Mouse (Mus musculus): ENCODE results near the gene Gdap1l1. TPM values are rescaled to one million over a fixed set of nuclear protein-coding genes. Genes with fewer than 3 reads are reported as not detected.

The Gdap1l1 gene
- total and polyA plus RNA-seq, 3 experiments: 0.16 TPM; not detected in 2

GRCm38 (mm10) chr2:163471710-163472465, 33.6 kb downstream of the Gdap1l1 start:
- ATAC-seq (ENCODE audit: extremely low read depth, insufficient number of reproducible peaks, low FRiP score, poor library complexity, severe bottlenecking) (peak; percentile 62), DNase-seq (ENCODE audit: low spot score) (peak; percentile 79)
- H3K36me3 ChIP-seq (replicated peaks): peaks cover 36% of the 10 kb centered on the region
- peaks cover 8% of the 10 kb centered on the region for H3K4me1 ChIP-seq (ENCODE audit: insufficient read depth, low read depth, low read length)
- no peaks in the 10 kb centered on the region for H3K9me3 ChIP-seq (replicated peaks)
- H3K4me3 ChIP-seq (ENCODE audit: low read depth, low read length): peak overlapping the region; percentile 81
- no peaks in the 10 kb centered on the region for H3K27me3 ChIP-seq (ENCODE audit: insufficient read depth, low read length)
- no peak for TF ChIP-seq CTCF (IDR thresholded peaks at IDR 0.05; ENCODE audit: low read depth, low read length)
- TF ChIP-seq GATA1 (IDR thresholded peaks at IDR 0.05; ENCODE audit: borderline replicate concordance, low read length): no peak
- TF ChIP-seq POLR2AphosphoS5 (IDR thresholded peaks at IDR 0.05; ENCODE audit: insufficient replicate concordance, low read depth, low read length): no peak
- no peak for TF ChIP-seq GATA2 (IDR thresholded peaks at IDR 0.05; ENCODE audit: borderline replicate concordance, low read depth, low read length)
- no peak for TF ChIP-seq TAL1 (conservative IDR thresholded peaks at IDR 0.05; ENCODE audit: low read depth, low read length)

GRCm38 (mm10) chr2:163472466-163472851, 34.2 kb downstream of the Gdap1l1 start, which contains the start of gene Fitm2:
Gene Fitm2, minus strand, starts transcription at chr2:163472629.
- Histone ChIP-seq H3K4me1 (ENCODE audit: insufficient read depth, low read depth, low read length) (peaks cover 8% of the 10 kb centered on the region), H3K27me3 (ENCODE audit: insufficient read depth, low read length) (no peaks in the 10 kb centered on the region), H3K4me3 (ENCODE audit: low read depth, low read length) (peak within 1 kb of the TSS; percentile 81), H3K9me3 (replicated peaks) (no peaks in the 10 kb centered on the region), H3K36me3 (replicated peaks) (peaks cover 31% of the 10 kb centered on the region)
- TF ChIP-seq CTCF (IDR thresholded peaks at IDR 0.05; ENCODE audit: low read depth, low read length): peak; percentile 83
- TF ChIP-seq GATA2 (IDR thresholded peaks at IDR 0.05; ENCODE audit: borderline replicate concordance, low read depth, low read length): no peak
- no peak for TF ChIP-seq TAL1 (conservative IDR thresholded peaks at IDR 0.05; ENCODE audit: low read depth, low read length)
- TF ChIP-seq POLR2AphosphoS5 (IDR thresholded peaks at IDR 0.05; ENCODE audit: insufficient replicate concordance, low read depth, low read length): no peak
- TF ChIP-seq GATA1 (IDR thresholded peaks at IDR 0.05; ENCODE audit: borderline replicate concordance, low read length): no peak
- peak; percentile 97 for DNase-seq (ENCODE audit: low spot score)
- ATAC-seq (ENCODE audit: extremely low read depth, insufficient number of reproducible peaks, low FRiP score, poor library complexity, severe bottlenecking): peak; percentile 90

DNA sequence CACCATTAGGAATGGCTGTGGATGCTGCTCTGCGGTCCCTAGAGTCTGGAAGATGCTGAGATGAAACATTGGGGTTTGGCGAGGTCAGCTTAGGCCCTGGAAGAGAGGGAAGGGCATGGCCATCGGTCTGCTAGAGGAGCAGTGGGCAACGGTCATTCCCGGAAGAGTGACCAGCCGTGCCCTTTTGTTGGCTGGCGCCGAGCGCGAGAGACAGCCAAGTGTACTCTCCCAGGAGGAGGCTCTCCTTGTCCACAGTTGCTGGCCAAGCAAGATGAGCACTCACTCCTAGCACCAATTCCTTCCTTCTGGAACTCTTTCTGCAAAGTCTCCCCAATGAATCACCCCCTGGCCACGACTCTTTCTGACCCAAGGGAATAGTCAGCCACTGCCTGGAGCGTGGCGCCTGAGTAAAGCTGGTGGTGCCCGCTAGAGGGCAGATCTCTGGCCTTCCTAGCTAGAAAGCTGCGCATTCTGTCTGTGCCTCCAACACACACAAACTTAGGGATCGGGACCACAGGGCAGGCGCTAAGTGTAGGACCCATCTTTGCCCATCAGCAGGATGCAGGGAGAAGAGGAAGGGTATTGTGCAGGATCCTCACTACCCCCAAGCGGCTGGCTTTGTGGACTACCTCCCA, 42.0 kb downstream of the Gdap1l1 start:
- H3K9me3 ChIP-seq (replicated peaks): no peaks in the 10 kb centered on the region
- DNase-seq (ENCODE audit: low spot score) (no peak), ATAC-seq (ENCODE audit: extremely low read depth, insufficient number of reproducible peaks, low FRiP score, poor library complexity, severe bottlenecking) (no peak)
- H3K36me3 ChIP-seq (replicated peaks): no peaks in the 10 kb centered on the region
- TF ChIP-seq POLR2AphosphoS5 (IDR thresholded peaks at IDR 0.05; ENCODE audit: insufficient replicate concordance, low read depth, low read length) (no peak), CTCF (IDR thresholded peaks at IDR 0.05; ENCODE audit: low read depth, low read length) (no peak), GATA1 (IDR thresholded peaks at IDR 0.05; ENCODE audit: borderline replicate concordance, low read length) (no peak), TAL1 (conservative IDR thresholded peaks at IDR 0.05; ENCODE audit: low read depth, low read length) (no peak), GATA2 (IDR thresholded peaks at IDR 0.05; ENCODE audit: borderline replicate concordance, low read depth, low read length) (no peak)
- H3K27me3 ChIP-seq (ENCODE audit: insufficient read depth, low read length): peaks cover 17% of the 10 kb centered on the region
- no peak overlapping the region for H3K4me3 ChIP-seq (ENCODE audit: low read depth, low read length)
- H3K4me1 ChIP-seq (ENCODE audit: insufficient read depth, low read depth, low read length): no peaks in the 10 kb centered on the region

GRCm38 (mm10) chr2:163481539-163482029, 43.3 kb downstream of the Gdap1l1 start:
- no peaks in the 10 kb centered on the region for H3K4me1 ChIP-seq (ENCODE audit: insufficient read depth, low read depth, low read length)
- no peaks in the 10 kb centered on the region for H3K36me3 ChIP-seq (replicated peaks)
- ATAC-seq (ENCODE audit: extremely low read depth, insufficient number of reproducible peaks, low FRiP score, poor library complexity, severe bottlenecking): no peak
- H3K4me3 ChIP-seq (ENCODE audit: low read depth, low read length): no peak overlapping the region
- peaks cover 22% of the 10 kb centered on the region for H3K27me3 ChIP-seq (ENCODE audit: insufficient read depth, low read length)
- TF ChIP-seq CTCF (IDR thresholded peaks at IDR 0.05; ENCODE audit: low read depth, low read length) (no peak), GATA2 (IDR thresholded peaks at IDR 0.05; ENCODE audit: borderline replicate concordance, low read depth, low read length) (no peak), POLR2AphosphoS5 (IDR thresholded peaks at IDR 0.05; ENCODE audit: insufficient replicate concordance, low read depth, low read length) (no peak), GATA1 (IDR thresholded peaks at IDR 0.05; ENCODE audit: borderline replicate concordance, low read length) (no peak), TAL1 (conservative IDR thresholded peaks at IDR 0.05; ENCODE audit: low read depth, low read length) (no peak)
- no peak for DNase-seq (ENCODE audit: low spot score)
- no peaks in the 10 kb centered on the region for H3K9me3 ChIP-seq (replicated peaks)

DNA sequence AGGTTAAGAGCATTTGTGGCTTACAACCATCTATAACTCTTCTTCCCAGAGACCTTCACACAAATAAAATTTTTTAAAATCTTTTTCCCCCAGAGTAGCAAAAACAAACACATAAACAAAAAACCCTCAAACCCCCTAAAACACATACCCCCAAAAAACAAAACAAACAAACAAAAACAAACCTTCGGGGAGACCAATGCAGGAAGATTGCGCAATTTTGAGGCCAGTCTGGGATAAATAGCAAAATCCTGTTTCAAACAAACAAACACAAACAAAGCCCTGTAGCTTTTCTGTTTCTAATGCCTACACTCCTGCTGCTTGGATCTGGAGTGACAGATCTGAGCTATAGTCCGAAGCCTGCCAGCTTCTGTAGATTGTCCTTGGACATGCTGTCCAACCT, 49.1 kb downstream of the Gdap1l1 start:
- no peaks in the 10 kb centered on the region for H3K36me3 ChIP-seq (replicated peaks)
- ATAC-seq (ENCODE audit: extremely low read depth, insufficient number of reproducible peaks, low FRiP score, poor library complexity, severe bottlenecking) (no peak), DNase-seq (ENCODE audit: low spot score) (no peak)
- H3K4me3 ChIP-seq (ENCODE audit: low read depth, low read length): no peak overlapping the region
- H3K27me3 ChIP-seq (ENCODE audit: insufficient read depth, low read length): peaks cover 14% of the 10 kb centered on the region
- no peaks in the 10 kb centered on the region for H3K4me1 ChIP-seq (ENCODE audit: insufficient read depth, low read depth, low read length)
- TF ChIP-seq GATA2 (IDR thresholded peaks at IDR 0.05; ENCODE audit: borderline replicate concordance, low read depth, low read length) (no peak), GATA1 (IDR thresholded peaks at IDR 0.05; ENCODE audit: borderline replicate concordance, low read length) (no peak), POLR2AphosphoS5 (IDR thresholded peaks at IDR 0.05; ENCODE audit: insufficient replicate concordance, low read depth, low read length) (no peak), CTCF (IDR thresholded peaks at IDR 0.05; ENCODE audit: low read depth, low read length) (no peak)
- H3K9me3 ChIP-seq (replicated peaks): no peaks in the 10 kb centered on the region

DNA sequence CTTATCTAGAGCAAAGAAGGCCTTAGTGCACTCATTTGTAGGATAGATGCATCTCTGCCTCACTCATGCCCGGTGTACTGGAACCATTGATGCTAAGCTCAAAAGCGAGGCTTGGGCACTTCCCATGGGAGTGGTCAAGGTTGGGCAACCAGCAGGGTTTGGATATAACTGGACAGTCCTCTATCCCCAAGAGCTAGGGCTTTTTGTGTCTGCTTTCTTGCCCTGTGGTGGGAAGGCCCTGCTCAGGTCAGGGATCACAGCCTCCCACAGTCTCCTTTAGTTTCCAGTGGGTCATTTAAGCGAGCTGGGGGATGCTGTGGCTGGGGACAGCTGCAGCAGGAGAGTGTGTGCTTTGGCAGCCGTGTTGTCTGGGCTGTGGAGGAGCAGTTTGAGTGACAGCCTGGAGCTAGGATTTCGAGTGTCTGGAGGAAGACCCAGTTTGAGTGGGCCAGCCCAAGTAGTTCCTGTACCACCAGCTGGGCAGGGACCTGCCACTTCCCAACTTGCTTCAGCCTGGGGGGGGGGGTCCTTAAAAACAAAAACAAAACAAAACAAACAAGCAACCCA, 51.5 kb downstream of the Gdap1l1 start:
- no peaks in the 10 kb centered on the region for H3K36me3 ChIP-seq (replicated peaks)
- ATAC-seq (ENCODE audit: extremely low read depth, insufficient number of reproducible peaks, low FRiP score, poor library complexity, severe bottlenecking) (no peak), DNase-seq (ENCODE audit: low spot score) (no peak)
- no peaks in the 10 kb centered on the region for H3K4me1 ChIP-seq (ENCODE audit: insufficient read depth, low read depth, low read length)
- peaks cover 18% of the 10 kb centered on the region for H3K27me3 ChIP-seq (ENCODE audit: insufficient read depth, low read length)
- no peaks in the 10 kb centered on the region for H3K9me3 ChIP-seq (replicated peaks)
- H3K4me3 ChIP-seq (ENCODE audit: low read depth, low read length): no peak overlapping the region
- no peak for TF ChIP-seq GATA2 (IDR thresholded peaks at IDR 0.05; ENCODE audit: borderline replicate concordance, low read depth, low read length)
- TF ChIP-seq GATA1 (IDR thresholded peaks at IDR 0.05; ENCODE audit: borderline replicate concordance, low read length): no peak
- no peak for TF ChIP-seq TAL1 (conservative IDR thresholded peaks at IDR 0.05; ENCODE audit: low read depth, low read length)
- TF ChIP-seq CTCF (IDR thresholded peaks at IDR 0.05; ENCODE audit: low read depth, low read length): no peak
- no peak for TF ChIP-seq POLR2AphosphoS5 (IDR thresholded peaks at IDR 0.05; ENCODE audit: insufficient replicate concordance, low read depth, low read length)
